Mouse (Mus musculus) neural tube, embryonic 15.5 days (tissue): ENCODE data around the gene Ankfn1. TPM values are rescaled to one million over a fixed set of nuclear protein-coding genes. Genes with fewer than 3 reads are reported as not detected.

Experiments used
- ATAC-seq: fragments of 200-750 bp; cut with Nextera tagmentation; 2 replicates; pipeline ENCODE4 v1.8.0; 2017; ENCODE audit warnings: mild to moderate bottlenecking, moderate TSS enrichment, moderate library complexity; ENCODE audit not compliant: low FRiP score
- H3K27ac ChIP-seq: fragments of 300-500 bp; sonication (generic); replicated peaks from 2 replicates; pipeline ENCODE4 v1.5.1; 2015; ENCODE audit warnings: mild to moderate bottlenecking, inconsistent platforms
- H3K27me3 ChIP-seq: fragments of 300-500 bp; sonication (generic); replicated peaks from 2 replicates; pipeline ENCODE4 v1.6.1; 2015; ENCODE audit warnings: inconsistent platforms
- H3K36me3 ChIP-seq: fragments of 300-500 bp; sonication (generic); 2 replicates; pipeline ENCODE4 v1.6.1; 2015; ENCODE audit warnings: inconsistent platforms
- H3K4me1 ChIP-seq: fragments of 300-500 bp; sonication (generic); 2 replicates; pipeline ENCODE4 v1.6.1; 2015; ENCODE audit warnings: inconsistent platforms
- H3K4me2 ChIP-seq: fragments of 300-500 bp; sonication (generic); 2 replicates; pipeline ENCODE4 v1.6.1; 2015; ENCODE audit warnings: inconsistent platforms, mild to moderate bottlenecking, moderate library complexity
- H3K4me3 ChIP-seq: fragments of 300-500 bp; sonication (generic); replicated peaks from 2 replicates; pipeline ENCODE4 v1.5.1; 2015; ENCODE audit warnings: mild to moderate bottlenecking, inconsistent platforms
- H3K9ac ChIP-seq: fragments of 300-500 bp; sonication (generic); replicated peaks from 2 replicates; pipeline ENCODE4 v1.6.1; 2015; ENCODE audit warnings: mild to moderate bottlenecking, inconsistent platforms
- H3K9me3 ChIP-seq: fragments of 300-500 bp; sonication (generic); replicated peaks from 2 replicates; pipeline ENCODE4 v1.6.1; 2016; ENCODE audit warnings: inconsistent platforms
- WGBS: fragments of 180-500 bp; shearing (Covaris S2); methylation state at CpG from one replicate; pipeline ENCODE4 v1.1.7; 2015; ENCODE audit warnings: mixed read lengths; 5-methylcytosine and 5-hydroxymethylcytosine counted together
- polyA plus RNA-seq: library from polyadenylated mRNA; unstranded; fragments of >200 nt; fragmentation: Nextera tagmentation; extraction: Ambion mirVana; gene quantifications from 2 replicates; pipeline ENCODE4 v1.2.1, GENCODE M21; 2015

Gene Ankfn1
- 4.6 TPM in 2 replicates for polyA plus RNA-seq

DNA sequence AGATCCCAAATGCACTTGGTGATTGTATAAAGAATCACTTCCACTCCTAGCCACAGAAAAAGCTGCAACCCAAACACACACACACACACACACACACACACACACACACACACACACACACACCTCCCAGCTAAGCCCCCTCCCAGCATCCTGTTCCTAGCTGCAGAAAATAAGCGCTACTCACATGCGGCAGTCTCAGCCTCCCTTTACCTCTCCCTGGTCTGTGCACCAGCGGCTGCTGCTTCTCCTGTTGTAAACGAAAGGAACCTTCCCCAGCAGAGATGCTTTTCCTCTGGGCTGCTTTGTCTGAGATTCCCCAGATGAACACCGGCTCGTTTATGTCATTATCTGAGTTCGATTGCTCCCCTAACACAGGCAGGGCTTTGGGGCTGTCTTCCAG lies at the start of gene Ankfn1:
Gene Ankfn1, minus strand, starts transcription at position 223 of the 400 bp plus-strand sequence.
- Histone ChIP-seq H3K4me1 (peaks cover 14% of the 10 kb centered on the region), H3K27me3 (no peaks in the 10 kb centered on the region), H3K9ac (peak within 1 kb of the TSS; percentile 7; the same call in 1 of the 2 replicates), H3K36me3 (no peaks in the 10 kb centered on the region), H3K4me3 (peak within 1 kb of the TSS; percentile 12; the same call in 1 of the 2 replicates), H3K27ac (peak within 1 kb of the TSS; percentile 54), H3K4me2 (peak within 1 kb of the TSS; percentile 33), H3K9me3 (no peaks in the 10 kb centered on the region)
- WGBS, result 25% methylated on average over 7 of the region's 7 CpGs
- ATAC-seq, result no peak; the same call in 1 of the 2 replicates

DNA sequence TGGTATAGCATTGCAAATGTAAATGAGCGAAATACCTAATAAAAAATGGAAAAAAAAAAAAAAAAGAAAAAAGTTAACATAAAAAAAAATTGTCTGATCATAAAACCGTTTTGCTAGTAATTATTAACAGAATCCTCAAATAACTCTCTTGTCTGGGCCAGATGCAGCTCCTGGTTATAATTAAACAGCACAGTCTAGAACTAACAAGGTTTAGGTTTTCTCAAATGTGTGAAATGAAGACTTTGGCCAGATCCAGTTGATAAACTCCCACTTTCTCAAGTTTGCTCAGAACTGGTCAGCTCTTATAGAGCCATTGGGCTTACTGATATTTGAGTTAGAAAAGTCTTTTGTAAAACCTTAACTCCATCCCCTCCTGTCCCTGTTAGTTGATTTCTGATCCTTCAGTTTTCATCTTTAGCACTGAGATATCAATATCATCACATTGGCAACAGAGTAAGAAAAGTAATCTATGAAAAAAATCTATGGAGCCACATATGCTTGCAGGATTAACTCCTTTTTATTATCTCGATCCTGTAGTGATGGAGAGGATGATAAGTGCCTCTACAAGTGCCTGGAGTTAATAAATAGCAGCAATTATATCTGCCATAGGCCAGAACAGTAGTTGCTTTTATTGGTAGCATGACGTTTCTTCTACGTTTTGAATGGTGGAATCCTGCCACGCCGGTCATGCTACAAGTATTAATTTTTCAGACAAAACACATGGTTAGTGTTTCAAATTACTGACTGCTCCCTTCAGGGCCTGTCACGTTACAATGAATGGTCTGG lies 46.4 kb upstream of the Ankfn1 start:
- no peak overlapping the region for H3K4me3 ChIP-seq
- WGBS, result 71% methylated on average over 7 of the region's 8 CpGs
- H3K27ac ChIP-seq, result no peak overlapping the region

DNA sequence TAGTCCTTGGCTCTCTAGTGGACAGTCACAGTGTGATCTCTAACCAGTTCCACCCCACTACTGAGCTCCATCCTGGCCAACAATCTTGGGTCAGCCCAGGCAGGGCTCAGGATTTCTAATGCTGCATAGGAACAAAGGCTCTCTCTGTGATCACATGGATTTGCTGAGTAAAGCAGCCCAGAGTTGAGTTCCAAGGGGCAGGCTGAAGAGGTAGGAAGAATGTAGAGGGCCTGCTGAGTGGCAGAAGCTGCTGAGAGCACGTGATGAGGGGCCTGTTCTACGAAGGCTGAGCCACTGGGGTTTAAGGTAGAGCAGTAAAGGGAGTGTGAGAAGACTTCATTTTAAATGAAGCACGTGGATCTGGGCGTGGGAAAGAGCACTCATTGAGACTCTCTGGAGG lies 41.1 kb upstream of the Ankfn1 start:
- Histone ChIP-seq H3K27me3 (no peaks in the 10 kb centered on the region), H3K4me2 (no peak overlapping the region), H3K36me3 (no peaks in the 10 kb centered on the region), H3K9ac (no peak overlapping the region), H3K9me3 (no peaks in the 10 kb centered on the region), H3K27ac (no peak overlapping the region), H3K4me3 (no peak overlapping the region), H3K4me1 (no peaks in the 10 kb centered on the region)
- 35% methylated on average over 4 of the region's 4 CpGs for WGBS
- no peak for ATAC-seq

More for the DNA sequence above, 46.4 kb upstream of the Ankfn1 start:
- H3K4me2 ChIP-seq, result no peak overlapping the region
- no peak for ATAC-seq
- H3K4me1 ChIP-seq, result no peaks in the 10 kb centered on the region
- no peaks in the 10 kb centered on the region for H3K36me3 ChIP-seq
- no peaks in the 10 kb centered on the region for H3K27me3 ChIP-seq
- no peaks in the 10 kb centered on the region for H3K9me3 ChIP-seq
- H3K9ac ChIP-seq, result no peak overlapping the region

DNA sequence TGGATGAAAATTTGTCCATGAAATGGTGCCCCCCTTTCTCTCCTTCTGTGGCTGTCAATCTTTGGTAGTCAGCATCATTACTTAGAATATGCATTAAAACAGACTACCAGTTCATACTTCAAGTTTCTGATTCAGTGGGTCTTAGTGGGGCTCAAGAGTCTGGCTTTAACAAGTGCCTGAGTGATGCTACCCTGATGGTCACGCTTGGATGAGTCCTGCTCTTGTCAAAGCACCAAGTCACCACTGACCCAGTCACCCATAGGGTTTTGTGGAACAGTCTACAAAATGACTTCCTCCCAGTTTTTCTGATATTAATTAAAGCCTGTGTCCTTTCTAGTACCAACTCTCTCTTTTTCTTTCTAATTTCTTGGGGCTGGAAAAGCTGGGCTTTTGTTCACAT lies 34.0 kb upstream of the Ankfn1 start:
- no peaks in the 10 kb centered on the region for H3K27me3 ChIP-seq
- H3K4me2 ChIP-seq, result no peak overlapping the region
- H3K4me1 ChIP-seq, result 0 out of 2 replicates have a peak, but pooled peaks cover 3% of the 10 kb centered on the region
- H3K9ac ChIP-seq, result no peak overlapping the region
- no peak for ATAC-seq
- H3K9me3 ChIP-seq, result no peaks in the 10 kb centered on the region
- no peak overlapping the region for H3K27ac ChIP-seq
- no peaks in the 10 kb centered on the region for H3K36me3 ChIP-seq
- 83% methylated on average over 1 of the region's 1 CpGs for WGBS
- H3K4me3 ChIP-seq, result no peak overlapping the region

DNA sequence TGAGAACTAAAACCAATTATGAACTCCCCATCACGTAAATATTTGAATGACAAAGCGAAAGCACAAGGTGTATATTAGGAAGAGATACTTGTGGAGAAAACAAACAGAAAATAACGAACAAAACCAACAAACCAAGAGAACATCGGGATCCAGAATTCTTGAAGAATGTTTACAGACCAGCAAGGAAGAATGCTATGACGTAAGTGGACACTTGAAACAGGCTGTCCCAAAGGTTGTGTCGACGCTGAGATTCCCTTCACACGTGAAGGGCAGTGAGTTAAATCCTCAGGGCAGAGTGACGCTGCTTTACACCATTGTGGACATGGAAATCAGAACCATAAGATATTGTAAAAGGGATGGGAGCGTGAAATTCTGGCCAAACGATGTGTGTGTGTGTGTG lies 30.5 kb upstream of the Ankfn1 start:
- no peak overlapping the region for H3K27ac ChIP-seq
- no peak for ATAC-seq
- H3K9ac ChIP-seq, result no peak overlapping the region
- H3K4me1 ChIP-seq, result peaks cover 16% of the 10 kb centered on the region
- H3K9me3 ChIP-seq, result no peaks in the 10 kb centered on the region
- no peak overlapping the region for H3K4me2 ChIP-seq
- H3K36me3 ChIP-seq, result no peaks in the 10 kb centered on the region
- no peaks in the 10 kb centered on the region for H3K27me3 ChIP-seq
- no peak overlapping the region for H3K4me3 ChIP-seq
- WGBS, result 80% methylated on average over 11 of the region's 11 CpGs

DNA sequence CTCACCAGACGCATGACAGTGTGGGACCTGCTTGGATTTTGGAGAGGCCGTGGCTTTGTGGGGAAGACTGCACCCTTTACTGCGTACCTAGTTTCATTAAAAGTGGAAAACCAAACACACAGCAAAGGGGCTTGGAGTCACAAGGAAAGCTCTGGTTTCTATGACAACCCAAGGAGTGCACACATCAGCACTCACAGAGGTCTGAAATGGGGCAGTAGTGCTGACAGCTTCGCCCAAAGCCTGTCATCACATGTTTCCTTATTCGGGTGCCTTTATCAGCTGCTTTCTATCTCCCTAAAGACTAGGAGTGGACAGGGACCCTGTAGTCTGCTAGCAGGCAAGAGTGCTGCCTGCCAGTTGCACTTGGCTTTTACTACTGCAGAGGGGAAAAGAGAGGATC lies 27.4 kb upstream of the Ankfn1 start:
- H3K36me3 ChIP-seq, result no peaks in the 10 kb centered on the region
- no peaks in the 10 kb centered on the region for H3K9me3 ChIP-seq
- no peak overlapping the region for H3K9ac ChIP-seq
- no peak overlapping the region for H3K4me3 ChIP-seq
- H3K4me1 ChIP-seq, result peaks cover 13% of the 10 kb centered on the region
- ATAC-seq, result peak; percentile 41
- no peak overlapping the region for H3K4me2 ChIP-seq
- H3K27ac ChIP-seq, result peak overlapping the region; percentile 41
- H3K27me3 ChIP-seq, result no peaks in the 10 kb centered on the region
- WGBS, result 54% methylated on average over 5 of the region's 5 CpGs

DNA sequence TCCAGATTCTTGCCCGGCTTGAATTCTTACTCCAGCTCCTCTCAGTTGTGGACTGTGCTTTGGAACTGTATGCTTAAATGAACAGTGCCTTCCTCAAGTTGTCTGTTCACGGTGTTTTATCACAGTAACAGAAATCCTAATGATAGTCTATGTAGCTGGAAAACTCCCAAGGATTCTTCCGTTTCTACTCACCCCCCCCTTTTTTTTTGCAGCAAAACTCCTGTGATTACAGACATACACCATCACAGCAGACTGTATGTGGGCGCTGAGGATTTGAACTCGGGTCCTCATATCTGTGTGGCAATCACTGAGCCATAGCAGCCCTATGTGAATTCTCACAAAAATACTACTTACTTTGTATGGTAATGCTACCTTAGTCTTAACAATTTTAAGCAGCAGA lies 26.5 kb upstream of the Ankfn1 start:
- no peak overlapping the region for H3K4me2 ChIP-seq
- peaks cover 13% of the 10 kb centered on the region for H3K4me1 ChIP-seq
- no peaks in the 10 kb centered on the region for H3K36me3 ChIP-seq
- H3K27ac ChIP-seq, result no peak overlapping the region
- no peak for ATAC-seq
- H3K27me3 ChIP-seq, result no peaks in the 10 kb centered on the region
- no peak overlapping the region for H3K4me3 ChIP-seq
- 86% methylated on average over 5 of the region's 5 CpGs for WGBS
- no peaks in the 10 kb centered on the region for H3K9me3 ChIP-seq
- H3K9ac ChIP-seq, result no peak overlapping the region

DNA sequence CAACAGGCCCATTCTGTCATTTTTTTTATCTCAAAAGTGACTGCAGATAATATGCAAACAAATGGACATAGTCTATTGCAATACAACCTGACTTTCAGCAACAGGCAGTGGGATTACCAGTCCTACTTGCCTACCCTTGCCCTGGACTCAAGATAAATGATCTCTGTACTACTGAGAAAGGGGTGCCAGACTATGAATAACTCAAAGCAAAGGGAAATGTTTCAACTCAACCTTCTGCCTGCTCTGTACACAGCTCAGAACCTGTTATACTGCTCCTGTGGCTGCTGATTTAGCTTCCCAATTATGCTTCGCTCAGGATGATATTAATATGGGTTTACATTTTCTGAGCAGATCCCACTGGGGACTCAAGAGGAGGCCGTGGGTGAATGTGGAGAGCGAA lies 15.3 kb upstream of the Ankfn1 start:
- Histone ChIP-seq H3K27ac (no peak overlapping the region), H3K4me2 (no peak overlapping the region), H3K4me3 (no peak overlapping the region), H3K4me1 (no peaks in the 10 kb centered on the region), H3K9ac (no peak overlapping the region), H3K36me3 (no peaks in the 10 kb centered on the region), H3K27me3 (no peaks in the 10 kb centered on the region), H3K9me3 (no peaks in the 10 kb centered on the region)
- 68% methylated on average over 3 of the region's 3 CpGs for WGBS
- no peak for ATAC-seq

DNA sequence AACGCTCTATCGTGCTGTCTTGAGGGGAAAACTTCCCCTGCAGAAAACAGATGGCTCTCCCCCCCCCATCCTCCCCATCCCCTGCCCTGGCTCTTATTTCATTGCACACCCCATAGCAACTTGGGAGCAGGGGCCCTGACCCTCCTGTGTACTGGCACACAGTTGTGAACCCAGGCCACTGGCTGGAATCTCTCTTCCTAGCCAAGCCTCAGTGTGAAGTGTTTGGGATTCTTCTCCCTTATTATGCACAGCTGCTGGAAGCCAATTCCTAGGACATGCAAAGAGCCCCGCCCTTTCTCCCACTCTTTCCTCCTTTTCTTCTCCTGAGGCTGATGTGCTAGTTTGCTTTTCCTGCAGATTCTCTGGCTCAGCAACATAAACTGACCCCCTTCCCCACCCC lies 1.4 kb downstream of the Ankfn1 start:
- H3K4me2 ChIP-seq, result 0 out of 2 replicates have a peak overlapping the region, but pooled peaks have one; percentile 33
- ATAC-seq, result no peak
- H3K4me3 ChIP-seq, result no peak overlapping the region
- 60% methylated on average over 3 of the region's 3 CpGs for WGBS
- H3K9me3 ChIP-seq, result no peaks in the 10 kb centered on the region
- H3K27ac ChIP-seq, result no peak overlapping the region
- peaks cover 14% of the 10 kb centered on the region for H3K4me1 ChIP-seq
- no peaks in the 10 kb centered on the region for H3K27me3 ChIP-seq
- no peak overlapping the region for H3K9ac ChIP-seq
- no peaks in the 10 kb centered on the region for H3K36me3 ChIP-seq

DNA sequence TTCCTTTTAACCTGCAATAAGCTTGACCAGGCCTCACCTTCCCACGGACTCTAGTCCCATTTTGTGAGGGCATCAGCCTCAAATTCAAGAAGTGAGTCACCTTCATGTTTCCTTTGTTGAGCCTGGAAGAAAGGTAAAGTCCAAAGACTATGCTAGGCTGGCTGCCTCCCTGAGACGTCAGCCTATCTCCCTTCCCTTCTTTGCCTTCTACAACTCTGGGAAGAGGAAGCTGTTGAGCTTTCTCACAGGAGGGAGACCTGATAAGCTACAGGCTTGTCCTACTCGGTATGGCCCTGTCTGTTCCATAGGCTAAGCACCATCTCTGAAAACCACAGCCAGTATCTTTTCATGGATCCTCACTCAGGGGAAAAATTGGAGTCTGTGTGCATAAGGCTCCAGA lies 2.5 kb downstream of the Ankfn1 start:
- Histone ChIP-seq H3K27ac (no peak overlapping the region), H3K4me1 (peaks cover 14% of the 10 kb centered on the region), H3K4me2 (no peak overlapping the region), H3K9ac (no peak overlapping the region), H3K4me3 (no peak overlapping the region), H3K27me3 (no peaks in the 10 kb centered on the region), H3K9me3 (no peaks in the 10 kb centered on the region), H3K36me3 (no peaks in the 10 kb centered on the region)
- WGBS, result 83% methylated on average over 3 of the region's 3 CpGs
- no peak for ATAC-seq

DNA sequence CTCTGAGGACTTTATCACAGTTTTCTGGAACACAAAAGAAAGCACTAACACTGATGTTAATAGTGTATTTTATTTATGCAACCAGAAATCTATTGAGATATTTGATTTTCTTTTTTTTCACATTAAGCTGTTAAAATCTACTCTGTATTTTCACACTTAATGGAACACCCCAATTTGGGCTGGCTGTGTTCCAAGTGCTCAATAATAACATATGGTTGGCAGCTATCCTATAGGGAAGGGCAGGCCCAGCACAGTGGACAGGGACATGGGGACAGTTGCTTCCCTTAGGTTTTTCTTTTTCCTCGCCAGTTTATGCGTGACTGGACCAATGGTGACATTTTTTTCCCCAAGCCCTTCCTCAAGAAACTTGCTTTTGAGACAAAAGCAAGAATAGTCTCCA lies 4.5 kb downstream of the Ankfn1 start:
- Histone ChIP-seq H3K27ac (no peak overlapping the region), H3K4me1 (peaks cover 14% of the 10 kb centered on the region), H3K4me2 (no peak overlapping the region), H3K27me3 (no peaks in the 10 kb centered on the region), H3K4me3 (no peak overlapping the region), H3K9me3 (no peaks in the 10 kb centered on the region), H3K9ac (no peak overlapping the region), H3K36me3 (no peaks in the 10 kb centered on the region)
- ATAC-seq, result no peak
- 83% methylated on average over 2 of the region's 2 CpGs for WGBS

DNA sequence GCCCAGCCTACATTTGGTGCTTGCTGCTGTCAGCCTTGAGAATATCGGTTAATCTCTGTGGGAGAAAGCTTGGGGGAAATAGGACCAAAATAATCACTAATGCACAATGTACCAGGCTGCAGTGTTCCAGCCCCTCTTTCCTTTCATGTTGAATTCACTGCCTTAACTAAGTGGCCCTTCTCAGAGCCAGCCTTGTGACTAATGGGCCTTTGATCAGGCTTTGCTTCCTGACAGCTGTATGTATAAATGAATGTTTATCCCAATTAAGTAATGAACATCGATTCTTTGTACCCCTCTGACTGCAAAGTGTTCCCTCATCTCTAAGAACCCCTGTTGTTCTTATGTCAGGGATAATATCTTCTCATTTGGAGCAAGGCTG lies 11.7 kb downstream of the Ankfn1 start:
- WGBS, result 52% methylated on average over 2 of the region's 2 CpGs
- no peak for ATAC-seq
- Histone ChIP-seq H3K4me2 (no peak overlapping the region), H3K27ac (no peak overlapping the region), H3K4me1 (no peaks in the 10 kb centered on the region), H3K4me3 (no peak overlapping the region), H3K27me3 (no peaks in the 10 kb centered on the region), H3K36me3 (no peaks in the 10 kb centered on the region), H3K9me3 (no peaks in the 10 kb centered on the region), H3K9ac (no peak overlapping the region)
